Mouse (Mus musculus) heart, postnatal 14 days (tissue): Measurements from ENCODE around the gene Map3k5. TPM values are rescaled to one million over a fixed set of nuclear protein-coding genes. Genes with fewer than 3 reads are reported as not detected.

Source experiments
- DNase-seq, 2 experiments: peaks; one replicate each; pipeline ENCODE4 v3.0.0; 2021 to 2022
- intact Hi-C: fragments of 180-260 bp; cut with DNase I; formaldehyde crosslinking; loops from one replicate; pipeline ENCODE4 v1.15.1; 2025
- total RNA-seq, 2 experiments: library from RNA; stranded (reverse); gene quantifications; 2 replicates each; pipeline ENCODE4 v1.2.3; 2021

Gene Map3k5
- total RNA-seq, 2 experiments from 2014 or later, result 30.0 to 38.9 TPM

GRCm38 (mm10) chr10:20132933-20133652 lies 198.8 kb downstream of the Map3k5 start:
- intact Hi-C loops, result no loop called here

GRCm38 (mm10) chr10:20135350-20136058 lies 201.2 kb downstream of the Map3k5 start:
- intact Hi-C loops, result no loop called here
- DNase-seq, result peak; percentile 25 to 46

More at GRCm38 (mm10) chr10:20132933-20133652, 198.8 kb downstream of the Map3k5 start:
- no peak for DNase-seq

- intact Hi-C loops, result no loop called here
- DNase-seq, result no peak
Measured at GRCm38 (mm10) chr10:20136505-20136904, 202.2 kb downstream of the Map3k5 start.

GRCm38 (mm10) chr10:20141376-20141775 lies 207.1 kb downstream of the Map3k5 start:
- intact Hi-C loops, result no loop called here

GRCm38 (mm10) chr10:20148130-20148772 lies 214.0 kb downstream of the Map3k5 start, which contains the start of gene Map7:
Gene Map7, plus strand, starts transcription at chr10:20148471.
- intact Hi-C loops, result no loop called here
- DNase-seq, result no peak

More at GRCm38 (mm10) chr10:20141376-20141775, 207.1 kb downstream of the Map3k5 start:
- DNase-seq, result no peak

DNA sequence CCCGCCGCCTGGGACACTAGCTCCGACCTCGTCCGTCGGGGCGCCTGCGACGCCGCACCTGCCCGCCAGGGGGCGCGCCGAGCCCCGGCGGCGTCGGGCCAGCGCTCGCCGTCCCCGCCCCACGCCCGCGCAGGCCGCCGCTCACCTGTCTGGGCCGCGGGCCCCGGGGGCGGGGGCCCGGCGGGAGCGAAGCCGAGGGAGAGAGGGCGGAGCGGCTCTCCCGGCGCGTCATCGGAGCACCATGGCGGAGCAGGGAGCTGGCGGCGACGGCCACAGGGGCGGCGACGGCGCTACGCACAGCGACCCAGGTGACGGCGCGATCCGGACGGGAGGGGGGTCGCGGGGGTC lies 214.5 kb downstream of the Map3k5 start:
- intact Hi-C loops, result no loop called here
- peak; percentile 65 to 67 for DNase-seq

DNA sequence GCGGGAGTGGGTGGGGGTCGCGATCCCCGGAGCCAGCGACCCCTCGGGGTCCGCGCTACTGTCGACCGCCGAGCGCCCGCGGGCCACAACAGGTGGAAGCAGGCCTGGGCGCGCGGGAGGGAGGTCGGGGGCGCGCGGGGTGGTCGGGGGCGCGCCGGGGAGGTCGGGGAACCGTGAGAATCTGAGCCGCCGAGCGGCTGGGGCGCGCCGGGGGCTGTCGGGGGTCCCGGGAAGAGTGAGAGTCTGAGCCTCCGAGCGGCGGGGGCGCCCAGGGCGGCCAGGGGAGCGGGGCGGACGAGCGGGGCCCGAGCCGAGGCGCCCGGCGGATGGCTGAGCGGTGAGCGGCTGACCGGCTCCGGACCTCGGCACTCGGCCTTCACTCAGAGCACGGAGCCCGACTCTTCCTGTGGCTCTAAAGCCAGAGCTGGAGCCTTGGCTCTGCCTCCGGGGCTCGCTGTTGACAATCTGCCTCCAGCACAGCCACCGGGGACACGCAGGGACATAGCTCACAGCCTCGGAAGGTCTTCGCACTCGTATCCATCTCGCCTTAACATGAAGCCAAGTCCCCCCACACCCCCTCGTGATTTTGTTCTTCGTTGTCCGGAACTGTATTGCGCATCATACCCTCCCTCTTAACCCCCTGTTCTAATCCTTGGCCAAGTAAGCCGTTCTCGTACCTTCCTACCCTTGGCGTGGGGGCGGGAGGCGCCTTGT lies 215.0 kb downstream of the Map3k5 start:
- intact Hi-C loops, result no loop called here

DNA sequence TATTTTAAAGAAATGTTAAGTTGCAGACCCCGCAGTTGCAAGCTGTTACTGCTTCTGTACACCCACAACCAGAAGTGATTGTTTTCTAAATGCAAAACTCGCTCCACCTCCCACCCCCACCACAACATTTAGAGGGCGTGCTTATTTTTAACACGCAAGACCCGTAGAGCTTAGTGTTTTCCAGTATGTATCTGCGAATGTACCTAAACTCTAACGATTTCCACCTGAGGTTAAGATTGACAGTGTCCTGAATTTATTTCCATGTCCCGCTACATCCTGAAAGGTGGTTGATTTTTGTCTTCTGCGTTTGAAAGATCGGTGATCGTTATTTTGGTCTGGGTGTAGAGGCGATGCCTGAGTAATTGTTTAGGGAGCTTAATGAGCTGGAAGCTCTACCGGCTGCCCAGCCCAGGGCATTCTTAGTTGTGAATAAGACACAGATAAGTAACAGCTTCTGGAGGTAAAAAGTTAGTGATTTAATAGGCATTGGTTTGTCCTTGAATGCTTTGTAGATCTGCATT lies 215.6 kb downstream of the Map3k5 start:
- no peak for DNase-seq
- intact Hi-C loops, result no loop called here

More for the DNA sequence above, 215.0 kb downstream of the Map3k5 start:
- peak; percentile 52 to 57 for DNase-seq

DNA sequence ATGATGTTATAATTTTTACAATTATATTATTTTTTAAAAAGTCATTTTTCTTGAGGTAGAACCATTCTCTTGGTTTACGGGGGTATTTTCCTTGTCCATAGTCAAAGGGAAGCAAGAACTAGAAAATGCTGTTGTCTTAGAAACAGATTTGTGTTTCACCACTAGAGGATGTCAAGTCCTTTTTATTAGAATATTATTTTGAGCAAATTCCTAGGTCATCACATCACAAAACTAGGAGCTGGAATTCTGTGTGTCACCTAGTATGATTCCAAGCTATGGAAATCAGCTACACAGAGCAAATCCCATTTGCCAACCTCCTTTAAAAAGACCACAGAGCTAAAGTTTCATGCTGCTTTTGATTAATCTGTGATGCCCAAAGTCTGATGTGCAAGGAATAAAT lies 217.9 kb downstream of the Map3k5 start:
- intact Hi-C loops, result no loop called here

DNA sequence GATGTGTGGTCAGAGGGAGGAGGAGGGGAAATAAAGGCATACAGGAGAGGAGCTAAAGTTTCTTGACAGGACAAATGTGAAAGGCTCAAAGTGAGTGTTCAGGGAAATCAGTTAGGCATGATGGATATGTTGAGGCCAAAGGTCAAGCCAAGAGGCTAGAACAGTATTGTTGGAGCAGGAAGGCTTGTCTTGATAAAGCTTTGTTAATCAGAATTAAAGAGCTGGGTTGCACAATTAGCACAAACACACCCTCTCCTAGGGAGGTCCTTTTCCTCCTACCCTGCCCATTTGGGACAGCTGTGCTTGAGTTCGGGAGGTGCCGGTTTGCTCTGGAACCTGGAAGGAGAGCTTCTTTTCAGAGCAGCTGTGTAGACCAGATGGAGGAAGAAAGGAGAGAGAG lies 219.2 kb downstream of the Map3k5 start:
- DNase-seq, result no peak
- intact Hi-C loops, result no loop called here

More for the DNA sequence above, 217.9 kb downstream of the Map3k5 start:
- no peak for DNase-seq

DNA sequence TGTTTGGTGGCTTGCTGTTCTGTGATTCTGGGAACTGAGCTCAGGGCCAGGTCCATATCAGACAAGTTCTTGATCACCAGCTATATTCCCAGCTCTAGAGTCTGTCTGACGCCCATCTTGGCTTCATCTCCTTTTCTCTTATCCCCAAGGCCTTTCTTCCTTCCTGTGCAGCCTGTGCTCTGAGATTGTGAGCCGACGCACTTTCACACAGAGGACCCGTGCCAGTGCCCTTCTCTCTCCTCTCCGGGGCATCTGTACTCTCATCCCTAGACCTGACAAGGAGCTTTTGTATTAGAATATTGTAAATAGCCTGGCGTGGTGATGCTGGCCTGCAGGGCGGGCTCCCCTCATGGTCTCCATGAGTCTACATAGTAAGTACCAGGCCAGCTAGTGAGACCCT lies 221.1 kb downstream of the Map3k5 start:
- intact Hi-C loops, result no loop called here
- no peak for DNase-seq

GRCm38 (mm10) chr10:20157021-20157726 lies 222.9 kb downstream of the Map3k5 start:
- DNase-seq, result no peak
- intact Hi-C loops, result no loop called here

- intact Hi-C loops, result no loop called here
- no peak for DNase-seq
Measured at GRCm38 (mm10) chr10:20158756-20159155, 224.5 kb downstream of the Map3k5 start.

- intact Hi-C loops, result no loop called here
- no peak for DNase-seq
Measured at GRCm38 (mm10) chr10:20159308-20159707, 225.0 kb downstream of the Map3k5 start.

DNA sequence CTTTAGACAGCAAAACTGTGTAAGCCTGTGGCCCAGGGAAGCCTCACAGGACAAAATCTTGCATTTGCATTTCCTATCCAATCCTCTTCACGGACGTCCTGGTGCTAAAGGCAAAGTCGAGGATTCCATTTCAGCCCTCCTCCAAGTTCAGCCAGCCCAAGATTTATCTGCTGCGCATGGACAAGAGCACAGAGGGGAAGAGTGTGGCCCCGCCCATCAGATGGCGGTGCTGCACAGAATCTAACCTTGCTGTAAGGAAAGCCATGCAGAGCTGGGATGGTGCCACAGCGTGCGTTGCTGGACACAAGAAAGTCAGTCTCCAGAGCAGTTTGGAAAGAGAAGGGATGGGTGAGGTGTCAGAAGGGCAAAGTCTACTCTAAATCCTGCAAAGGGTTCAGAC lies 226.6 kb downstream of the Map3k5 start:
- intact Hi-C loops, result no loop called here
- DNase-seq, result no peak

GRCm38 (mm10) chr10:20164810-20165209 lies 230.5 kb downstream of the Map3k5 start:
- no peak for DNase-seq

DNA sequence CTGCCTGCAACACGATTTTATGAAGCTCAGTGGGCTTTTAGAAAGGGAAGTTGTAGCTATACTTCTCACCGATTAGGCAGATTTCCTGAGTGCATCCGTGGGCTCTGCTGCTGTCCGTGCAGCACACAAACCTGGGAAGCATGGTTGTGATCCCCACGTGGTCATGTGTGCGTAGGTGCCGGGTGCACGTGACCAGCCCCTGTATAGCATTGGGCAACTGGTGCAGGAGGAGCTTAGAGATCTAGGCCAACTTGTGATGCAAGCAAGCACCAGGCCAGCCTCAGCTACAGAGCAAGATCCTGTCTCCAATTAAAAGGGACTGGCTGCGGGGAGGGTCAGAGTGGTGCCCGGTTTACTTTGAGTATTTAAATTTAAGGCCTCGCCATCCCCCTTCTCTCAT lies 232.5 kb downstream of the Map3k5 start:
- intact Hi-C loops, result no loop called here
- no peak for DNase-seq

More at GRCm38 (mm10) chr10:20164810-20165209, 230.5 kb downstream of the Map3k5 start:
- intact Hi-C loops, result no loop called here

GRCm38 (mm10) chr10:20167467-20167866 lies 233.2 kb downstream of the Map3k5 start:
- DNase-seq, result no peak
- intact Hi-C loops, result no loop called here

- no peak for DNase-seq
- intact Hi-C loops, result no loop called here
Measured at GRCm38 (mm10) chr10:20169182-20169674, 235.0 kb downstream of the Map3k5 start.
